8 mouse cellular contexts compared by ENCODE assay signal in the genomic region with DNA sequence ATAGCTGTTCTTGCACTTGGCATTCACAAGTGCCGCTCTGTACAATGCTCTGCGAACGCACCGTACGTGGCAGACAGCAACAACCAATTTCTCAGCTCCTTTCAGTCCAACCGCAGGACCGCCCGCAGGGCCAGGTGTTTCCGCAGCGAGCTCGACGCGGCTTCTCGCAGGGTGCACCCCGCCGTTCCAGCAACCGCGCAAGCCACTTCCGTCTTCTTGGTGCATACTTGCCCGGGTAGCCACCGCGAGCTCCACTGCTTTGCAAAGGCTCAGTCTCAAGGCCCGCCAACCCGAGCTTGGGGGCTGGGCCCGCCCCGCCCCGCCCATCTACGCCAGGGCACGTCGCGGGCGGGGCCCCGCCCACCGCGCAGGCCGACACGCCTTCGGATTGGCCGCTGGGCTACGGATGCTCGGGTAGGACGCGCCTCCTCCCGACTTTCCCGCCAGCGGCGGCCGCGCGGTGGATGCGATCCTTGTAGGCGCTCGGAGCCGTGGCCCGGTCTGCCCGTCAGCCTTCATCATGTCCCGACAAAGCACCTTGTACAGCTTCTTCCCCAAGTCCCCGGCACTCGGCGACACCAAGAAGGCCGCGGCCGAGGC. TPM values are rescaled to one million over a fixed set of nuclear protein-coding genes. Genes with fewer than 3 reads are reported as not detected.
DNase-seq lines count a peak whose midpoint lies in the region; ATAC-seq lines count a peak whose summit lies in the region.

Gene Msh6, plus strand, starts transcription at position 434 of the 600 bp plus-strand sequence.

- peak; percentile 98 for DNase-seq in ZHBTc4 (ENCODE audit: low read depth, low spot score)
- DNase-seq in gastrocnemius, adult 8-10 months (ENCODE audit: low spot score in 2 of 2): peak; percentile 63 to 69
- peak; percentile 97 for DNase-seq in induced T-regulatory cell, adult 2 months (ENCODE audit: low read depth)
- DNase-seq in left cerebral cortex, adult 9 months (ENCODE audit: low spot score in 2 of 2): peak; percentile 51 to 80
- DNase-seq in right cerebral cortex, postnatal 14 days: peak; percentile 84
- peak; percentile 77 to 88 for DNase-seq in urinary bladder, postnatal 36 days (ENCODE audit: low spot score in 2 of 2)

- ATAC-seq in common myeloid progenitor, adult 5-6 weeks (replicated peaks; ENCODE audit: low read depth, poor library complexity, severe bottlenecking): peak; percentile 94
- peak; percentile 84 for ATAC-seq in megakaryocyte progenitor cell, adult 5-6 weeks (replicated peaks; ENCODE audit: poor library complexity)

RNA-seq across cellular contexts. Expression of gene Msh6, which starts in this region (rescaled TPM):
- total RNA-seq in common myeloid progenitor, adult 5-6 weeks (2017): 120 and 126 TPM in 2 replicates
- 1 to 10 TPM; 3.5 to 4.7 (median 4.2) TPM for total RNA-seq in gastrocnemius, adult 8-10 months (2022)
- 55.5 and 57.0 TPM in 2 replicates for total RNA-seq in megakaryocyte progenitor cell, adult 5-6 weeks (2015)
- total RNA-seq in megakaryocyte progenitor cell, adult 5-6 weeks (2017): 84.1 and 114 TPM in 2 replicates

Comparison
In these comparisons a context has a peak if more than half of its experiments do, and no peak if none do; other contexts are left out.
1. Peak in every context shown above with its lines: DNase-seq and ATAC-seq.
2. RNA of gene Msh6 (total RNA-seq): 120 to 126 TPM in common myeloid progenitor, adult 5-6 weeks and 55.5 to 114 TPM in megakaryocyte progenitor cell, adult 5-6 weeks; 3.5 to 4.7 TPM in gastrocnemius, adult 8-10 months; every median in the first group is over 4 times any median in the second.